Mouse (Mus musculus) limb, embryonic 15.5 days (tissue): ENCODE measurements around the gene Clybl. TPM values are rescaled to one million over a fixed set of nuclear protein-coding genes. Genes with fewer than 3 reads are reported as not detected.

Source experiments
- ATAC-seq: fragments of 200-750 bp; cut with Nextera tagmentation; 2 replicates; pipeline ENCODE4 v1.8.0; 2017; ENCODE audit warnings: low read depth, moderate TSS enrichment; ENCODE audit not compliant: insufficient number of reproducible peaks, low FRiP score, low TSS enrichment
- H3K27ac ChIP-seq: fragments of 300-500 bp; sonication (generic); 2 replicates; pipeline ENCODE4 v1.5.1; 2015; ENCODE audit warnings: moderate library complexity, mild to moderate bottlenecking, inconsistent platforms
- H3K27me3 ChIP-seq: fragments of 300-500 bp; sonication (generic); 2 replicates; pipeline ENCODE4 v1.6.1; 2015; ENCODE audit warnings: inconsistent platforms
- H3K36me3 ChIP-seq: fragments of 300-500 bp; sonication (generic); 2 replicates; pipeline ENCODE4 v1.6.1; 2015; ENCODE audit warnings: inconsistent platforms
- H3K4me1 ChIP-seq: fragments of 300-500 bp; sonication (generic); 2 replicates; pipeline ENCODE4 v1.6.1; 2015; ENCODE audit warnings: inconsistent platforms
- H3K4me2 ChIP-seq: fragments of 300-500 bp; sonication (generic); 2 replicates; pipeline ENCODE4 v1.6.1; 2015; ENCODE audit warnings: mild to moderate bottlenecking, inconsistent platforms
- H3K4me3 ChIP-seq: fragments of 300-500 bp; sonication (generic); 2 replicates; pipeline ENCODE4 v1.5.1; 2015; ENCODE audit warnings: mild to moderate bottlenecking, inconsistent platforms
- H3K9ac ChIP-seq: fragments of 300-500 bp; sonication (generic); 2 replicates; pipeline ENCODE4 v1.6.1; 2015; ENCODE audit warnings: inconsistent platforms
- H3K9me3 ChIP-seq: fragments of 300-500 bp; sonication (generic); 2 replicates; pipeline ENCODE4 v1.6.1; 2016; ENCODE audit warnings: inconsistent platforms
- WGBS: fragments of 180-500 bp; shearing (Covaris S2); methylation state at CpG from one replicate; pipeline ENCODE4 v1.1.7; 2015; 5-methylcytosine and 5-hydroxymethylcytosine counted together
- polyA plus RNA-seq: library from polyadenylated mRNA; unstranded; fragments of >200 nt; fragmentation: Nextera tagmentation; extraction: Ambion mirVana; gene quantifications from 2 replicates; pipeline ENCODE4 v1.2.1, GENCODE M21; 2015

The Clybl gene
- polyA plus RNA-seq, 1 experiment from 2014 or later: 19.0 TPM

- Histone ChIP-seq H3K27me3 (peaks cover 68% of the 10 kb centered on the region), H3K27ac (no peak overlapping the region)
- 78% methylated on average over 3 of the region's 3 CpGs for WGBS
These were observed 222.0 kb downstream of the Clybl start for GRCm38 (mm10) chr14:122403422-122403940.

GRCm38 (mm10) chr14:122404596-122405154 is 223.2 kb downstream of the Clybl start:
- Histone ChIP-seq H3K4me2 (no peak overlapping the region), H3K9ac (no peak overlapping the region), H3K36me3 (no peaks in the 10 kb centered on the region), H3K4me3 (no peak overlapping the region), H3K27ac (no peak overlapping the region), H3K4me1 (peaks cover 17% of the 10 kb centered on the region), H3K9me3 (no peaks in the 10 kb centered on the region), H3K27me3 (peaks cover 73% of the 10 kb centered on the region)
- 84% methylated on average over 7 of the region's 7 CpGs for WGBS
- no peak for ATAC-seq

More at GRCm38 (mm10) chr14:122403422-122403940, 222.0 kb downstream of the Clybl start:
- Histone ChIP-seq H3K4me3 (no peak overlapping the region), H3K9me3 (no peaks in the 10 kb centered on the region), H3K4me2 (no peak overlapping the region), H3K4me1 (peaks cover 17% of the 10 kb centered on the region), H3K9ac (no peak overlapping the region), H3K36me3 (no peaks in the 10 kb centered on the region)
- ATAC-seq: no peak

- ATAC-seq: no peak
- Histone ChIP-seq H3K9me3 (no peaks in the 10 kb centered on the region), H3K27me3 (peaks cover 79% of the 10 kb centered on the region), H3K9ac (no peak overlapping the region), H3K27ac (no peak overlapping the region), H3K4me2 (no peak overlapping the region), H3K36me3 (no peaks in the 10 kb centered on the region), H3K4me3 (no peak overlapping the region), H3K4me1 (peaks cover 17% of the 10 kb centered on the region)
- 42% methylated on average over 12 of the region's 12 CpGs for WGBS
These were observed 223.7 kb downstream of the Clybl start for GRCm38 (mm10) chr14:122405236-122405635.

GRCm38 (mm10) chr14:122405897-122406540 is 224.5 kb downstream of the Clybl start:
- peaks cover 74% of the 10 kb centered on the region for H3K27me3 ChIP-seq
- 2% methylated on average over 18 of the region's 18 CpGs for WGBS
- no peak overlapping the region for H3K27ac ChIP-seq
- no peaks in the 10 kb centered on the region for H3K9me3 ChIP-seq
- no peak overlapping the region for H3K9ac ChIP-seq
- peak overlapping the region; percentile 38 for H3K4me3 ChIP-seq
- peaks cover 17% of the 10 kb centered on the region for H3K4me1 ChIP-seq
- no peak for ATAC-seq
- H3K4me2 ChIP-seq: peak overlapping the region; percentile 70
- H3K36me3 ChIP-seq: no peaks in the 10 kb centered on the region

- ATAC-seq: no peak
These were observed 225.2 kb downstream of the Clybl start for GRCm38 (mm10) chr14:122406541-122407219.

GRCm38 (mm10) chr14:122412841-122413541 is 231.5 kb downstream of the Clybl start:
- WGBS: 24% methylated on average over 2 of the region's 2 CpGs
- Histone ChIP-seq H3K4me2 (no peak overlapping the region), H3K9me3 (no peaks in the 10 kb centered on the region), H3K9ac (no peak overlapping the region), H3K27ac (no peak overlapping the region), H3K36me3 (no peaks in the 10 kb centered on the region), H3K27me3 (peaks cover 33% of the 10 kb centered on the region), H3K4me3 (no peak overlapping the region), H3K4me1 (no peaks in the 10 kb centered on the region)
- no peak for ATAC-seq

More at GRCm38 (mm10) chr14:122406541-122407219, 225.2 kb downstream of the Clybl start:
- H3K9me3 ChIP-seq: no peaks in the 10 kb centered on the region
- peak overlapping the region; percentile 38 for H3K4me3 ChIP-seq
- H3K9ac ChIP-seq: 0 out of 2 replicates have a peak overlapping the region, but pooled peaks have one; percentile 3
- H3K4me2 ChIP-seq: peak overlapping the region; percentile 70
- WGBS: 2% methylated on average over 58 of the region's 58 CpGs
- H3K36me3 ChIP-seq: no peaks in the 10 kb centered on the region
- no peak overlapping the region for H3K27ac ChIP-seq
- peaks cover 78% of the 10 kb centered on the region for H3K27me3 ChIP-seq
- peaks cover 17% of the 10 kb centered on the region for H3K4me1 ChIP-seq

GRCm38 (mm10) chr14:122413542-122413928 is 232.0 kb downstream of the Clybl start:
- Histone ChIP-seq H3K36me3 (no peaks in the 10 kb centered on the region), H3K27ac (no peak overlapping the region), H3K4me1 (no peaks in the 10 kb centered on the region), H3K9me3 (no peaks in the 10 kb centered on the region), H3K4me2 (no peak overlapping the region), H3K27me3 (peaks cover 33% of the 10 kb centered on the region), H3K4me3 (no peak overlapping the region), H3K9ac (no peak overlapping the region)
- WGBS: 42% methylated on average over 2 of the region's 2 CpGs
- ATAC-seq: no peak

- WGBS: 80% methylated on average over 2 of the region's 2 CpGs
- H3K4me1 ChIP-seq: no peaks in the 10 kb centered on the region
- peaks cover 26% of the 10 kb centered on the region for H3K27me3 ChIP-seq
- ATAC-seq: no peak
- H3K36me3 ChIP-seq: no peaks in the 10 kb centered on the region
- no peak overlapping the region for H3K27ac ChIP-seq
- H3K9me3 ChIP-seq: no peaks in the 10 kb centered on the region
- H3K9ac ChIP-seq: no peak overlapping the region
- no peak overlapping the region for H3K4me2 ChIP-seq
- H3K4me3 ChIP-seq: no peak overlapping the region
These were observed 233.3 kb downstream of the Clybl start for GRCm38 (mm10) chr14:122414786-122415185.

GRCm38 (mm10) chr14:122416166-122416771 is 234.8 kb downstream of the Clybl start:
- no peaks in the 10 kb centered on the region for H3K4me1 ChIP-seq
- no peak overlapping the region for H3K9ac ChIP-seq
- no peak overlapping the region for H3K4me2 ChIP-seq
- no peak overlapping the region for H3K27ac ChIP-seq
- no peak overlapping the region for H3K4me3 ChIP-seq
- no peaks in the 10 kb centered on the region for H3K36me3 ChIP-seq
- no peaks in the 10 kb centered on the region for H3K9me3 ChIP-seq
- WGBS: 29% methylated on average over 4 of the region's 4 CpGs
- no peak for ATAC-seq
- peaks cover 21% of the 10 kb centered on the region for H3K27me3 ChIP-seq

- 0 out of 2 replicates have a peak, but pooled peaks cover 3% of the 10 kb centered on the region for H3K4me1 ChIP-seq
- H3K27me3 ChIP-seq: peaks cover 5% of the 10 kb centered on the region; the same call in 1 of the 2 replicates
- no peak overlapping the region for H3K4me3 ChIP-seq
- H3K9me3 ChIP-seq: no peaks in the 10 kb centered on the region
- no peak for ATAC-seq
- no peak overlapping the region for H3K4me2 ChIP-seq
- H3K9ac ChIP-seq: no peak overlapping the region
- no peak overlapping the region for H3K27ac ChIP-seq
- no peaks in the 10 kb centered on the region for H3K36me3 ChIP-seq
- WGBS: 44% methylated on average over 3 of the region's 3 CpGs
These were observed 242.9 kb downstream of the Clybl start for GRCm38 (mm10) chr14:122424441-122424840.

- Histone ChIP-seq H3K4me3 (no peak overlapping the region), H3K9ac (no peak overlapping the region), H3K36me3 (no peaks in the 10 kb centered on the region), H3K4me1 (0 out of 2 replicates have a peak, but pooled peaks cover 3% of the 10 kb centered on the region), H3K4me2 (no peak overlapping the region), H3K27ac (no peak overlapping the region), H3K9me3 (no peaks in the 10 kb centered on the region), H3K27me3 (peaks cover 5% of the 10 kb centered on the region; the same call in 1 of the 2 replicates)
- WGBS: 51% methylated on average over 10 of the region's 10 CpGs
- ATAC-seq: no peak
These were observed 245.2 kb downstream of the Clybl start for GRCm38 (mm10) chr14:122426529-122427203.
